Mouse (Mus musculus): ENCODE measurements at regions not wholly inside any gene's neighbourhood (a gene's known extent, or its start where the extent isn't known, plus 50 kb on each side); places are given as distances from the start of the nearest gene placed in this dataset.

DNA sequence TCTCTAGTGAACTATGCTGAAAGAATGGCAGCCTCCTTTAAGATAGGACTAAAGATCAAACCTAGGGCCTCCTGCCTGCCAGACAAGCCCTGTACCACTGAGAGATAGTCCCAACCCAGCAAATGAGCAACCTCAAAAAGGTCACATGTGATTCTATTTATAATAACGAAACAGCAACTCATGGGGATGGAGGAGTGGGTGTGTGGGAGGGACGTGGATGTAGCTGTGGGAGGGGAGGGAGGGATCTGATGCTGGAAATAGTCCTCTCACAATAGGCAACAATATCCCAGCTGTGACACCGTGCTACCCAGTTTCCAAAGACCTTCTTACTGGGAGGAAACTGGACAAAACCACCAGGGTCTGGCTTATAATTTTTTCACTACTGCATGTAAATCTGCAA is 69.5 kb upstream of the Igfbp5 start:
- H3K4me3 ChIP-seq (ENCODE audit: low read depth, low read length), result no peak overlapping the region
- H3K4me1 ChIP-seq (ENCODE audit: control insufficient read depth, insufficient read depth, low read length), result 0 out of 2 replicates have a peak, but pooled peaks cover 4% of the 10 kb centered on the region
- H3K27ac ChIP-seq (ENCODE audit: low read depth, low read length), result no peak overlapping the region
- no peaks in the 10 kb centered on the region for H3K27me3 ChIP-seq (ENCODE audit: control insufficient read depth, insufficient read depth, low read length)
- ATAC-seq (ENCODE audit: low read depth), result no peak
- H3K9ac ChIP-seq (replicated peaks; ENCODE audit: low read depth, low read length), result no peak overlapping the region
- 54% methylated on average over 3 of the region's 3 CpGs for WGBS
- no peaks in the 10 kb centered on the region for H3K9me3 ChIP-seq (ENCODE audit: control insufficient read depth, low read length)
- no peak overlapping the region for H3K4me2 ChIP-seq (ENCODE audit: low read depth, low read length)
- H3K36me3 ChIP-seq (ENCODE audit: control insufficient read depth, insufficient read depth, low read length), result no peaks in the 10 kb centered on the region

DNA sequence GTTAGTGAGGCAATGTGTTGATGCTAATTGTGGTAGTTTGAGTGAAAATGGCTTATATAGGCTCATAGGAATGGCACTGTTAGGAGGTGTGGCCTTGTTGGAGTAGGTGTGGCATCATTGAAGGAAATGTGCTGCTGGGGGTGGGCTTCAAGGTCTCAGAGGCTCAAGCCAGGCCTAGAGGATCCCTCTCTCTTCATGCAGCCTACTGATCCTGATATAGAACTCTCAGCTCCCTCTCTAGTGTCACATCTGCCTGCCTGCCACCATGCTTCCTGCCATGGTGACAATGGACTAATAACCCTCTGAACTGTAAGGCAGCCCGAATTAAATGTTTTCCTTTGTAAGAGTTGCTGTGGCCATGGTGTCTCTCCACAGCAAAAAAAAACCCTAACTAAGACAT is 68.4 kb upstream of the Igfbp5 start:
- Histone ChIP-seq H3K9me3 (ENCODE audit: control insufficient read depth, low read length) (no peaks in the 10 kb centered on the region), H3K4me3 (ENCODE audit: low read depth, low read length) (no peak overlapping the region), H3K9ac (replicated peaks; ENCODE audit: low read depth, low read length) (no peak overlapping the region), H3K4me1 (ENCODE audit: control insufficient read depth, insufficient read depth, low read length) (0 out of 2 replicates have a peak, but pooled peaks cover 4% of the 10 kb centered on the region), H3K27me3 (ENCODE audit: control insufficient read depth, insufficient read depth, low read length) (no peaks in the 10 kb centered on the region), H3K27ac (ENCODE audit: low read depth, low read length) (no peak overlapping the region), H3K4me2 (ENCODE audit: low read depth, low read length) (no peak overlapping the region), H3K36me3 (ENCODE audit: control insufficient read depth, insufficient read depth, low read length) (no peaks in the 10 kb centered on the region)
- 89% methylated on average over 1 of the region's 1 CpGs for WGBS
- ATAC-seq (ENCODE audit: low read depth), result no peak

DNA sequence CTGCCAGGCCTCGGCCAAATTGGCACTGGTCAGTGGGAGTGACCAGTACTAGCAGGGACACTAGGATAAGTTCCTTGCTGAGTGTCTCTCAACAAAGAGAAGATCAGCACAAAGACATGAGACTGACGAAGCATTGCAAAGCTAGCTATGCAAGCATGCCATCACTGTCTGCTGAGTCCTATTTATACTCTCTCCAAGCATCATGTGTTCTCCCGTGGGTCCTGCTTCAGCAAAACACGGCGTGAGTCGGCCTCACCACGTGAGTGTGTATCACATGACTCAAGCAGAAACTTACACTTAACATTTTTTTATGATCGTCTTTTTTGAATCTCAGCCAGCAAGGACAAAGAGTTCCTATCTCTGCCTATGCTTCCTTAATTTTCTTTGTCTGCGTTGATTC is 67.7 kb upstream of the Igfbp5 start:
- H3K4me3 ChIP-seq (ENCODE audit: low read depth, low read length), result no peak overlapping the region
- H3K4me1 ChIP-seq (ENCODE audit: control insufficient read depth, insufficient read depth, low read length), result 0 out of 2 replicates have a peak, but pooled peaks cover 4% of the 10 kb centered on the region
- no peaks in the 10 kb centered on the region for H3K36me3 ChIP-seq (ENCODE audit: control insufficient read depth, insufficient read depth, low read length)
- no peak overlapping the region for H3K9ac ChIP-seq (replicated peaks; ENCODE audit: low read depth, low read length)
- 86% methylated on average over 9 of the region's 9 CpGs for whole genome bisulfite sequencing
- no peak overlapping the region for H3K27ac ChIP-seq (ENCODE audit: low read depth, low read length)
- no peak overlapping the region for H3K4me2 ChIP-seq (ENCODE audit: low read depth, low read length)
- H3K27me3 ChIP-seq (ENCODE audit: control insufficient read depth, insufficient read depth, low read length), result no peaks in the 10 kb centered on the region
- H3K9me3 ChIP-seq (ENCODE audit: control insufficient read depth, low read length), result no peaks in the 10 kb centered on the region
- no peak for ATAC-seq (ENCODE audit: low read depth)

DNA sequence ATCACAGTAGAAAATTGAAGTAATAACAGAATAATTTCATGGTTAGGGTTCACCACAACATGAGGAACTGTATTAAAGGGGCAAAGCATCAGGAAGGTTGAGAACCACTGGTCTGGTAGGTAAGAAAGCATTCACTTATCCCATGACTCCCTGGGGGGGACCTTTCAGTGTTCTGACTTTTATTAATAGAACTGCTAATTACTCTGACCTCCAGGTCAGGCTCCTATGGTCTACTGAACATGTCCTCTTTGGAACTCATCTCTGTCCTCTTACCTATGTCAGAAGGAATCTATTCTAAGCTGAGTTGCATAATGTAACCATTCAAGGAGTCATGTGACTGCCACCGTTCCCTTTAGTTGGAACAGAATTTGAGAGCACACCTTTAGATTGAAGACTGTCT is 65.3 kb upstream of the Igfbp5 start:
- 84% methylated on average over 1 of the region's 1 CpGs for WGBS
- no peaks in the 10 kb centered on the region for H3K36me3 ChIP-seq (ENCODE audit: control insufficient read depth, insufficient read depth, low read length)
- no peaks in the 10 kb centered on the region for H3K4me1 ChIP-seq (ENCODE audit: control insufficient read depth, insufficient read depth, low read length)
- H3K9ac ChIP-seq (replicated peaks; ENCODE audit: low read depth, low read length), result no peak overlapping the region
- H3K27ac ChIP-seq (ENCODE audit: low read depth, low read length), result no peak overlapping the region
- ATAC-seq (ENCODE audit: low read depth), result no peak
- no peak overlapping the region for H3K4me2 ChIP-seq (ENCODE audit: low read depth, low read length)
- H3K4me3 ChIP-seq (ENCODE audit: low read depth, low read length), result no peak overlapping the region
- H3K27me3 ChIP-seq (ENCODE audit: control insufficient read depth, insufficient read depth, low read length), result no peaks in the 10 kb centered on the region
- H3K9me3 ChIP-seq (ENCODE audit: control insufficient read depth, low read length), result no peaks in the 10 kb centered on the region

DNA sequence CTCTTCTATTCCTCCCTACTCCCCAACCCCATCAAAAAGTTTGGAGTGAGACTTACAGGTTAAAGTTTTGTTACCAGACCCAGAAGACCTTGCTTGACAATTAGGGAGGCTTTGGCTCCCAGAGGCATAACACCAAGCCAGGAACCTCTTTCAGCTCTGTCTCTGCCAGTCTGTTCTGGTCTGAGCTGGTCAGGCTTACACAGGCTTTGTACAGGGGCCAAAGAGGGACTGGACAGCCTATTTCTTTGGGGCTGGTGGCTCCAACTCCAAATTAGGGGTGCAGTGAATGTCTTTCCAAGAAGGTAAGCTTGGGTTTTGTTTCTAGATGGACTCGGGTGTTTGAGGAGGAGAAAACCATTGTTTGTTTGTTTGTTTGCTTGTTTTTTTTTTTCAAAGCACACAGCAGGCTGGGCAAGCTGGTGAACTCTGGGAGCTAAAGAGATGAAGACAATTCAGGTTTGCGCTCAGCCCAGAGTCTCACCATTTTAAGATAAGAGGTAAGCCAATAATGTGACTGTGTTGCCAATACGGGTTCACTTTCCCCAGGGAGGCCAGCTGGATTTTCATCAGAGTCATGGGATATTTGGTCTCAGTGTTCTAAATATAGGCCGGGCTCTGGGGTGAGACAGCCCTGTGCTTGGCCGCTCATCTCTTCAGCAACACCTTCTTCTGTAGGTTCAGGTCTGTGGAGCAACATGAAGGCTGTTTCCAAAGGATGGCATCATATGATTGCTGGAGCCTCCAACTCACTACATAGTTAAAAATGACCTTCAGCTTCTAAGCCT is 62.2 kb upstream of the Igfbp5 start:
- no peak overlapping the region for H3K4me2 ChIP-seq (ENCODE audit: low read depth, low read length)
- no peaks in the 10 kb centered on the region for H3K9me3 ChIP-seq (ENCODE audit: control insufficient read depth, low read length)
- 86% methylated on average over 5 of the region's 5 CpGs for WGBS
- H3K4me3 ChIP-seq (ENCODE audit: low read depth, low read length), result no peak overlapping the region
- H3K9ac ChIP-seq (replicated peaks; ENCODE audit: low read depth, low read length), result no peak overlapping the region
- H3K27me3 ChIP-seq (ENCODE audit: control insufficient read depth, insufficient read depth, low read length), result no peaks in the 10 kb centered on the region
- no peaks in the 10 kb centered on the region for H3K4me1 ChIP-seq (ENCODE audit: control insufficient read depth, insufficient read depth, low read length)
- H3K36me3 ChIP-seq (ENCODE audit: control insufficient read depth, insufficient read depth, low read length), result no peaks in the 10 kb centered on the region
- no peak overlapping the region for H3K27ac ChIP-seq (ENCODE audit: low read depth, low read length)
- no peak for ATAC-seq (ENCODE audit: low read depth)

DNA sequence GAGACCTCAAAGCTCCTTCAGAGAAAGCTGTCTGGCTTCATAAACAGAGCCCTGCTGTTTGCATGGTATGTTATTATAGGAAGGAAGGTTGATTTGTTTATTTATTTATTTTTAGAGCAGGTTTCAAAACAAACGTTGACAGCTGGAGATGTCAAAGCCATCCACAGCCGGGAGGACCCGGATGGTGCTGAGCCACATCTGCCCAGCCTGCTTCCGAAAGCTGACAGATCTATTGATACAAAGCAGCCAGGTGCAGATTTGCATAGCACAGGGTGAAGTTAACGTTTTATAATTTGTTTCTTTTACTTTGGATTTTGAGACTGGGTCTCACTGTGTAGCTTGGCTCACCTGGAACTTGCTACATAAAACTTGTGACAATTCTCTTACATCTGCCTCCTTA is 61.5 kb upstream of the Igfbp5 start:
- no peak overlapping the region for H3K4me3 ChIP-seq (ENCODE audit: low read depth, low read length)
- no peaks in the 10 kb centered on the region for H3K4me1 ChIP-seq (ENCODE audit: control insufficient read depth, insufficient read depth, low read length)
- no peak overlapping the region for H3K9ac ChIP-seq (replicated peaks; ENCODE audit: low read depth, low read length)
- H3K27ac ChIP-seq (ENCODE audit: low read depth, low read length), result no peak overlapping the region
- WGBS, result 66% methylated on average over 5 of the region's 5 CpGs
- no peak for ATAC-seq (ENCODE audit: low read depth)
- H3K36me3 ChIP-seq (ENCODE audit: control insufficient read depth, insufficient read depth, low read length), result no peaks in the 10 kb centered on the region
- H3K27me3 ChIP-seq (ENCODE audit: control insufficient read depth, insufficient read depth, low read length), result no peaks in the 10 kb centered on the region
- no peaks in the 10 kb centered on the region for H3K9me3 ChIP-seq (ENCODE audit: control insufficient read depth, low read length)
- no peak overlapping the region for H3K4me2 ChIP-seq (ENCODE audit: low read depth, low read length)

DNA sequence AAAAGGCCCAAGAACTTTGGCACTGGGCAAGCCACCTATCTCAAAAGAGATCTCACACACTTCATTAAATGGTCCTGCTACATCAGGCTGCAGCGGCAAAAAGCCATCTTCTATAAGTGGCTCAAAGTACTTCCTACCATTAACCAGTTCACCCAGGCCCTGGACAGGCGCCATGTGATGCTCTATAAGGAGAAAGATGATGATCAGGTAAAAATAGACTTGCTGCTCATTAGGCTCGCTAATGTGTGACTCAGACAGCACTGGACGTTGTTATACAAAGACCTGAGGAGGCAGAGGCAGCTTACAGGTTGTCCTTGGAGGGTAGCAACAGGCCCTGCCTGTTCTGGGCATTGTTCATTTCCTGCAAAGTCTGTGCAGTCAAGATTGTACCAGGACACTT is 60.4 kb upstream of the Igfbp5 start:
- no peak for ATAC-seq (ENCODE audit: low read depth)
- Histone ChIP-seq H3K4me2 (ENCODE audit: low read depth, low read length) (no peak overlapping the region), H3K27me3 (ENCODE audit: control insufficient read depth, insufficient read depth, low read length) (no peaks in the 10 kb centered on the region), H3K27ac (ENCODE audit: low read depth, low read length) (no peak overlapping the region), H3K9ac (replicated peaks; ENCODE audit: low read depth, low read length) (no peak overlapping the region), H3K9me3 (ENCODE audit: control insufficient read depth, low read length) (no peaks in the 10 kb centered on the region), H3K4me1 (ENCODE audit: control insufficient read depth, insufficient read depth, low read length) (no peaks in the 10 kb centered on the region), H3K4me3 (ENCODE audit: low read depth, low read length) (no peak overlapping the region), H3K36me3 (ENCODE audit: control insufficient read depth, insufficient read depth, low read length) (no peaks in the 10 kb centered on the region)
- 87% methylated on average over 4 of the region's 4 CpGs for WGBS

DNA sequence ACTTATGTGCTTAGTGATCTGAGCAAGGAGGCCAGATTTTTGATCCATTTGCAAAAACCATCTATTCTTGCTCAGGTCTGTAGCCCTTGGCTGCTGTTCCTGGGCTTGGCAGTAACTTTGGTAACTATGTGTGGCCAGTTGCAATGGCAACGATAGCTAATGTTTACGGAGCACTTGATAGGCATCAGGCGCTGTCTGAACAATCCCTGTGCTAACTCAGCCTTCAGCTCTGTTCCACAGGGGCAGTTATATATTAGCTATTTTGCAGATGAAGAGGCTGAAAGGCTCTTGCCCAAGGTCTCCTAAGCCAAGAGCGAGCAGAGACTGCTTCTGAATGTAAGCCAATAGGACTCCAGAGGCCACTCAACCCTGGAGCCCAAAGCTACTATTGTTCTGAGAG is 55.1 kb upstream of the Igfbp5 start:
- H3K36me3 ChIP-seq (ENCODE audit: control insufficient read depth, insufficient read depth, low read length), result no peaks in the 10 kb centered on the region
- WGBS, result 89% methylated on average over 4 of the region's 4 CpGs
- H3K4me2 ChIP-seq (ENCODE audit: low read depth, low read length), result no peak overlapping the region
- H3K9me3 ChIP-seq (ENCODE audit: control insufficient read depth, low read length), result no peaks in the 10 kb centered on the region
- no peak for ATAC-seq (ENCODE audit: low read depth)
- H3K4me1 ChIP-seq (ENCODE audit: control insufficient read depth, insufficient read depth, low read length), result no peaks in the 10 kb centered on the region
- H3K27ac ChIP-seq (ENCODE audit: low read depth, low read length), result no peak overlapping the region
- no peaks in the 10 kb centered on the region for H3K27me3 ChIP-seq (ENCODE audit: control insufficient read depth, insufficient read depth, low read length)
- H3K4me3 ChIP-seq (ENCODE audit: low read depth, low read length), result no peak overlapping the region
- no peak overlapping the region for H3K9ac ChIP-seq (replicated peaks; ENCODE audit: low read depth, low read length)

Measured in neural tube, embryonic 14.5 days (tissue).